Comparison of ENCODE assay signal across 10 mouse cellular contexts in the genomic region with DNA sequence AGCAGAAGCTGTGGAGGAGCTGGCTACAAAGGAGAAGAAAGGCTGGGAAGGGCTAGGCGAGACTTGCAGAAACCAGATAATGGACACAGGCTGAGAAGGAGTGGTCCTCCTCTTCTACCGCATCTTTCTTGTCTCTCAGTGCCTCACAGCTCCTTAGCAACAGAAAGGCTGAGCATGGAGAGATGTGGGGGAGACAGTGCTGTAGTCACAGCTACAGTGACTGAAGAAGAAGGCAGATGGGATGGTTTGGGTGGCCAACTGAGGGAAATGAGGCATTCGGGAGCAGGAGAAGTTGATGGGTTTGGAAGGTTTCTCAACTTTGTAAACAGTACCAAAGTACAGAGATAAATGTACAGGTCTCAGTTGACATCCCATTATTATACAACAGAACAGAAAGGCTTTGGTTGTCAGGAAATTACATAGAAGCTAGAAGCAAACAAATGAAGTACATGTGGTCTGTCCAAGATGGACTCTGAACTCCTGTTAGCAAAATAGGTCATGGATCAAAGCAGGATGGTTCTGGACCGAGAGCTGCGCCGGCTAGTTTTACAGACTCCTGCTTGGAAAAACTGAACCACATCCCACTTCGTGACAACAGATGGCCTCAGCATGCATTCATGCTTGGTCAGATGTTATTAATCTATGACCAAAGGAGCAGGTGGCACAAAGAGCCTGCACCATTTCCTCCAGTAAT.
DNase-seq lines count a peak whose midpoint lies in the region; ATAC-seq and TF ChIP-seq lines count a peak whose summit lies in the region.
"Had no signal": no experiment of that assay in that cellular context is flagged by ENCODE, and none has a peak within 500 bp of the region (broad histone marks: within the 10 kb centered on the region; RNA-seq: fewer than 3 reads in every experiment).

No protein-coding gene starts in this region.

- peak overlapping the region; percentile 89 for H3K27ac ChIP-seq in liver, adult 2 months (replicated peaks; ENCODE audit: insufficient read depth, low read depth, low read length)
- 0 out of 2 replicates have a peak overlapping the region, but pooled peaks have one; percentile 13 for H3K27ac ChIP-seq in hindbrain, embryonic 13.5 days
- H3K27ac ChIP-seq in midbrain, postnatal 0 days (ENCODE audit: low read depth, low read length): no peak overlapping the region

- no peaks in the 10 kb centered on the region for H3K9me3 ChIP-seq in hindbrain, embryonic 13.5 days
- no peaks in the 10 kb centered on the region for H3K9me3 ChIP-seq in midbrain, postnatal 0 days (ENCODE audit: low read length)
- H3K9me3 ChIP-seq: heart, embryonic 12.5 days had no signal

- H3K9ac ChIP-seq in liver, adult 2 months (ENCODE audit: low read depth, low read length): no peak overlapping the region
- H3K9ac ChIP-seq in hindbrain, embryonic 13.5 days: no peak overlapping the region
- H3K9ac ChIP-seq in midbrain, postnatal 0 days (replicated peaks; ENCODE audit: low read length, poor library complexity, severe bottlenecking): no peak overlapping the region
- H3K9ac ChIP-seq: heart, embryonic 12.5 days had no signal

- no peaks in the 10 kb centered on the region for H3K79me2 ChIP-seq in liver, adult 2 months (ENCODE audit: control insufficient read depth, insufficient read depth, low read length)

- H3K27me3 ChIP-seq in liver, adult 2 months (ENCODE audit: control insufficient read depth, insufficient read depth, low read length): no peaks in the 10 kb centered on the region
- no peaks in the 10 kb centered on the region for H3K27me3 ChIP-seq in hindbrain, embryonic 13.5 days
- no peaks in the 10 kb centered on the region for H3K27me3 ChIP-seq in midbrain, postnatal 0 days (ENCODE audit: insufficient read depth, low read length)
- H3K27me3 ChIP-seq: heart, embryonic 12.5 days had no signal

- no peak for TF ChIP-seq POLR2A in liver, adult 2 months (IDR thresholded peaks at IDR 0.05; ENCODE audit: extremely low read depth, insufficient read depth, low read length)

- no peak overlapping the region for H3K4me3 ChIP-seq in liver, adult 2 months (ENCODE audit: insufficient read depth, low read depth, low read length)
- no peak overlapping the region for H3K4me3 ChIP-seq in hindbrain, embryonic 13.5 days
- H3K4me3 ChIP-seq in midbrain, postnatal 0 days (ENCODE audit: low read depth, low read length): no peak overlapping the region
- H3K4me3 ChIP-seq: heart, embryonic 12.5 days had no signal

- 38% methylated on average over 7 of the region's 7 CpGs for WGBS in liver, adult 2 months
- 45% methylated on average over 7 of the region's 7 CpGs for WGBS in hindbrain, embryonic 13.5 days
- WGBS in midbrain, postnatal 0 days: 62% methylated on average over 7 of the region's 7 CpGs

- H3K36me3 ChIP-seq in liver, adult 2 months (ENCODE audit: control insufficient read depth, insufficient read depth, low read length): no peaks in the 10 kb centered on the region
- H3K36me3 ChIP-seq in hindbrain, embryonic 13.5 days: no peaks in the 10 kb centered on the region
- H3K36me3 ChIP-seq in midbrain, postnatal 0 days (ENCODE audit: insufficient read depth, low read length): no peaks in the 10 kb centered on the region
- H3K36me3 ChIP-seq: heart, embryonic 12.5 days had no signal

- no peak overlapping the region for H3K4me2 ChIP-seq in hindbrain, embryonic 13.5 days
- no peak overlapping the region for H3K4me2 ChIP-seq in midbrain, postnatal 0 days (ENCODE audit: low read depth, low read length, poor library complexity, severe bottlenecking)
- H3K4me2 ChIP-seq: heart, embryonic 12.5 days had no signal

- no peak for ATAC-seq in hindbrain, embryonic 13.5 days (ENCODE audit: low FRiP score)
- ATAC-seq in midbrain, postnatal 0 days (ENCODE audit: low FRiP score): peak; percentile 52; the same call in 1 of the 2 replicates

- peaks cover 10% of the 10 kb centered on the region for H3K4me1 ChIP-seq in liver, adult 2 months (ENCODE audit: control insufficient read depth, insufficient read depth, low read length)
- H3K4me1 ChIP-seq in hindbrain, embryonic 13.5 days (replicated peaks): peaks cover 17% of the 10 kb centered on the region
- no peaks in the 10 kb centered on the region for H3K4me1 ChIP-seq in midbrain, postnatal 0 days (ENCODE audit: insufficient read depth, low read length)

- DNase-seq in liver, adult 2 months (ENCODE audit: extremely low read depth, low read depth, low spot score): peak; percentile 97
- DNase-seq in liver: no peak
- DNase-seq in cerebellum, postnatal 10 days: peak; percentile 92 to 93
- peak; percentile 83 for DNase-seq in midbrain, postnatal 0 days (ENCODE audit: low spot score)
- no peak for DNase-seq in heart, postnatal 4 days
- DNase-seq in thymus, postnatal 4 days: no peak
- DNase-seq in spleen, postnatal 36 days (ENCODE audit: low spot score in 2 of 2): no peak
- DNase-seq: kidney, postnatal 25 days had no signal

- TF ChIP-seq CTCF in liver, adult 2 months (IDR thresholded peaks at IDR 0.05; ENCODE audit: low read depth, low read length): no peak
- TF ChIP-seq CTCF in midbrain, postnatal 0 days (IDR thresholded peaks at IDR 0.05): no peak

Comparison
In these comparisons a context has a peak if more than half of its experiments do, and no peak if none do; other contexts are left out.
1. DNase-seq: peak in liver, adult 2 months (single experiment), cerebellum, postnatal 10 days (2 of 2) and midbrain, postnatal 0 days (single experiment); none in liver (single experiment), heart, postnatal 4 days (single experiment), thymus, postnatal 4 days (single experiment) and spleen, postnatal 36 days (0 of 2).